Mouse (Mus musculus) lung, adult 2 months (tissue): ENCODE results near the gene Kmt5b.

Source experiments
- CTCF ChIP-seq: fragments of 200-500 bp; IDR thresholded peaks from 2 replicates; pipeline ENCODE4 v1.5.1; 2011; ENCODE audit warnings: mild to moderate bottlenecking, low read length, control low read depth; ENCODE audit not compliant: insufficient read depth
- POLR2A ChIP-seq: fragments of 200-500 bp; IDR thresholded peaks from 2 replicates; pipeline ENCODE4 v1.6.1; 2011; ENCODE audit warnings: low read depth, mild to moderate bottlenecking, control low read depth, low read length, borderline replicate concordance; ENCODE audit errors: extremely low read depth

DNA sequence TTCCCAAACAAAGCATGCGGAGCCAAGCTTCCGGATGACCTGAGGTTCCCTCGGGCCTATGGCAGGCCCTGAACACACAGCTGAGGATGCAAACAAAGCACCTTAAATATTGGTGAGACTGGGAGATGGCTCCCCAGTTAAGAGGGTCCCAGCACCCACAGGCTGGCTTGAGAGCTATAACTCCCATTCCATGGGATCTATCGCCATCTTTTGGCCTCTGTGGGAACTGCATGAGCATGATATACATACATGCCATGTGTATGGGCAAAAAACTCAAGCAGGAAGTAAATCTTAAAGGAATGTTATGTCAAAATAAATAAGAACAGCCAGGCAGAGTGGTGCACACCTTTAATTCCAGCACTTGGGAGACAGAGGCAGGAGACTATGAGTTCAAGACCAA, 43.3 kb upstream of the Kmt5b start:
- TF ChIP-seq POLR2A (no peak), CTCF (peak; percentile 34)
